Mouse (Mus musculus): ENCODE data around the gene Ube2n. TPM values are rescaled to one million over a fixed set of nuclear protein-coding genes. Genes with fewer than 3 reads are reported as not detected.
"Not testable (repeated sequence)": the region's sequence is repeated elsewhere in the genome, so short reads cannot be mapped to it uniquely, and the experiment has no call there.

Gene Ube2n
- total RNA-seq, 2 experiments from 2014 or later: 138 to 139 TPM

- no peak for DNase-seq (ENCODE audit: low spot score in 2 of 2)
These were observed 10.2 kb downstream of the Ube2n start for GRCm38 (mm10) chr10:95525037-95525675.

GRCm38 (mm10) chr10:95525871-95526270 is 10.9 kb downstream of the Ube2n start:
- DNase-seq (ENCODE audit: low spot score in 2 of 2): no peak

GRCm38 (mm10) chr10:95526495-95527122 is 11.7 kb downstream of the Ube2n start:
- no peak for DNase-seq (ENCODE audit: low spot score in 2 of 2)

- DNase-seq (ENCODE audit: low spot score in 2 of 2): no peak
These were observed 15.7 kb downstream of the Ube2n start for GRCm38 (mm10) chr10:95530551-95531121.

- DNase-seq (ENCODE audit: low spot score in 2 of 2): no peak
These were observed 18.0 kb downstream of the Ube2n start for GRCm38 (mm10) chr10:95532916-95533315.

GRCm38 (mm10) chr10:95533382-95533781 is 18.4 kb downstream of the Ube2n start:
- DNase-seq (ENCODE audit: low spot score in 2 of 2): no peak

GRCm38 (mm10) chr10:95535399-95536221 is 20.7 kb downstream of the Ube2n start:
- DNase-seq (ENCODE audit: low spot score in 2 of 2): no peak

GRCm38 (mm10) chr10:95536222-95536541 is 21.2 kb downstream of the Ube2n start:
- DNase-seq (ENCODE audit: low spot score in 2 of 2): no peak

- DNase-seq (ENCODE audit: low spot score in 2 of 2): no peak
These were observed 24.3 kb downstream of the Ube2n start for GRCm38 (mm10) chr10:95539260-95539659.

- no peak for DNase-seq (ENCODE audit: low spot score in 2 of 2)
These were observed 24.9 kb downstream of the Ube2n start for GRCm38 (mm10) chr10:95539841-95540240.

GRCm38 (mm10) chr10:95542916-95543315 is 28.0 kb downstream of the Ube2n start:
- no peak for DNase-seq (ENCODE audit: low spot score in 2 of 2)

GRCm38 (mm10) chr10:95543377-95543776 is 28.4 kb downstream of the Ube2n start:
- no peak for DNase-seq (ENCODE audit: low spot score in 2 of 2)

- DNase-seq (ENCODE audit: low spot score in 2 of 2): no peak
These were observed 29.1 kb downstream of the Ube2n start for GRCm38 (mm10) chr10:95544004-95544403.

- no peak for DNase-seq (ENCODE audit: low spot score in 2 of 2)
These were observed 29.7 kb downstream of the Ube2n start for GRCm38 (mm10) chr10:95544651-95545050.

GRCm38 (mm10) chr10:95545051-95545450 is 30.1 kb downstream of the Ube2n start:
- no peak for DNase-seq (ENCODE audit: low spot score in 2 of 2)

- no peak for DNase-seq (ENCODE audit: low spot score in 2 of 2)
These were observed 31.2 kb downstream of the Ube2n start for GRCm38 (mm10) chr10:95546178-95546577.

GRCm38 (mm10) chr10:95548154-95548826 is 33.3 kb downstream of the Ube2n start:
- no peak for DNase-seq (ENCODE audit: low spot score in 2 of 2)

GRCm38 (mm10) chr10:95549080-95549479 is 34.1 kb downstream of the Ube2n start:
- DNase-seq (ENCODE audit: low spot score in 2 of 2): not testable (repeated sequence)

- DNase-seq (ENCODE audit: low spot score in 2 of 2): no peak
These were observed 35.6 kb downstream of the Ube2n start for GRCm38 (mm10) chr10:95550506-95550905.

- no peak for DNase-seq (ENCODE audit: low spot score in 2 of 2)
These were observed 36.8 kb downstream of the Ube2n start for GRCm38 (mm10) chr10:95551752-95552151.

- no peak for DNase-seq (ENCODE audit: low spot score in 2 of 2)
These were observed 37.4 kb downstream of the Ube2n start for GRCm38 (mm10) chr10:95552326-95552725.
